Mouse (Mus musculus) G1E (cell line): ENCODE results near the gene Exoc6.

Experiments used
- CTCF ChIP-seq: IDR thresholded peaks from 2 replicates; pipeline ENCODE4 v1.5.1; 2012; ENCODE audit warnings: low read depth, low read length, inconsistent platforms, mixed read lengths
- TAL1 ChIP-seq: conservative IDR thresholded peaks from 2 replicates; pipeline ENCODE4 v1.6.1; 2012; ENCODE audit warnings: low read depth, low read length, inconsistent platforms, mixed read lengths

- TF ChIP-seq CTCF (no peak), TAL1 (no peak)
Measured at GRCm38 (mm10) chr19:37727366-37727765, 177.1 kb downstream of the Exoc6 start.
